Mouse (Mus musculus) kidney, postnatal 0 days (tissue): ENCODE measurements at regions not wholly inside any gene's neighbourhood (a gene's known extent, or its start where the extent isn't known, plus 50 kb on each side); places are given as distances from the start of the nearest gene placed in this dataset.

Source experiments
- ATAC-seq: fragments of 200-750 bp; cut with Nextera tagmentation; replicated peaks from 2 replicates; pipeline ENCODE4 v1.8.0; 2017; ENCODE audit warnings: low read depth, moderate number of reproducible peaks, moderate TSS enrichment, moderate library complexity; ENCODE audit not compliant: low FRiP score
- DNase-seq: peaks from one replicate; pipeline ENCODE4 v3.0.0-alpha.2; 2016; ENCODE audit warnings: low spot score
- H3K27ac ChIP-seq: fragments of 300-500 bp; sonication (generic); 2 replicates; pipeline ENCODE4 v1.5.1; 2014; ENCODE audit warnings: mild to moderate bottlenecking
- H3K27me3 ChIP-seq: fragments of 300-500 bp; sonication (generic); 2 replicates; pipeline ENCODE4 v1.6.1; 2014; ENCODE audit warnings: low read length, mixed read lengths; ENCODE audit not compliant: insufficient read depth
- H3K36me3 ChIP-seq: fragments of 300-500 bp; sonication (generic); 2 replicates; pipeline ENCODE4 v1.6.1; 2014; ENCODE audit warnings: low read length, mixed read lengths; ENCODE audit not compliant: insufficient read depth
- H3K4me1 ChIP-seq: fragments of 300-500 bp; sonication (generic); replicated peaks from 2 replicates; pipeline ENCODE4 v1.6.1; 2014; ENCODE audit warnings: antibody characterized with exemption, low read length, mixed read lengths; ENCODE audit not compliant: insufficient read depth
- H3K4me2 ChIP-seq: fragments of 300-500 bp; sonication (generic); 2 replicates; pipeline ENCODE4 v1.6.1; 2014; ENCODE audit warnings: mild to moderate bottlenecking, low read length, moderate library complexity, mixed read lengths
- H3K4me3 ChIP-seq: fragments of 300-500 bp; sonication (generic); replicated peaks from 2 replicates; pipeline ENCODE4 v1.5.1; 2014; ENCODE audit warnings: low read depth, low read length
- H3K9ac ChIP-seq: fragments of 300-500 bp; sonication (generic); 2 replicates; pipeline ENCODE4 v1.6.1; 2014; ENCODE audit warnings: low read depth, low read length
- H3K9me3 ChIP-seq: fragments of 300-500 bp; sonication (generic); replicated peaks from 2 replicates; pipeline ENCODE4 v1.6.1; 2016; ENCODE audit warnings: low read length, inconsistent platforms, mixed read lengths
- CTCF ChIP-seq: IDR thresholded peaks from 2 replicates; pipeline ENCODE4 v1.5.1; 2016; ENCODE audit warnings: antibody characterized with exemption, low read depth, mild to moderate bottlenecking, moderate library complexity
- WGBS: fragments of 180-500 bp; shearing (Covaris S2); extraction: QIAGEN DNeasy Blood & Tissue Kit; methylation state at CpG from one replicate; pipeline ENCODE4 v1.1.7; 2014; 5-methylcytosine and 5-hydroxymethylcytosine counted together

- H3K4me2 ChIP-seq: no peak overlapping the region
- H3K9ac ChIP-seq: no peak overlapping the region
- no peak for TF ChIP-seq CTCF
- H3K4me3 ChIP-seq: no peak overlapping the region
- H3K27me3 ChIP-seq: no peaks in the 10 kb centered on the region
- no peak for DNase-seq
- no peaks in the 10 kb centered on the region for H3K4me1 ChIP-seq
- 47% methylated on average over 3 of the region's 3 CpGs for WGBS
- ATAC-seq: no peak
- H3K36me3 ChIP-seq: no peaks in the 10 kb centered on the region
- no peak overlapping the region for H3K27ac ChIP-seq
- no peaks in the 10 kb centered on the region for H3K9me3 ChIP-seq
These were observed 126.3 kb upstream of the Cd180 start for GRCm38 (mm10) chr13:102566846-102567572.

GRCm38 (mm10) chr13:102569580-102569979 lies 123.8 kb upstream of the Cd180 start:
- WGBS: 86% methylated on average over 3 of the region's 3 CpGs
- no peak for TF ChIP-seq CTCF
- no peaks in the 10 kb centered on the region for H3K27me3 ChIP-seq

GRCm38 (mm10) chr13:102570286-102570685 lies 123.1 kb upstream of the Cd180 start:
- TF ChIP-seq CTCF: no peak
- H3K4me2 ChIP-seq: no peak overlapping the region
- no peak overlapping the region for H3K4me3 ChIP-seq
- H3K27ac ChIP-seq: no peak overlapping the region
- H3K9ac ChIP-seq: no peak overlapping the region
- WGBS: 93% methylated on average over 1 of the region's 1 CpGs
- no peaks in the 10 kb centered on the region for H3K4me1 ChIP-seq
- no peaks in the 10 kb centered on the region for H3K27me3 ChIP-seq
- no peak for DNase-seq
- no peaks in the 10 kb centered on the region for H3K9me3 ChIP-seq
- no peaks in the 10 kb centered on the region for H3K36me3 ChIP-seq
- no peak for ATAC-seq

More at GRCm38 (mm10) chr13:102569580-102569979, 123.8 kb upstream of the Cd180 start:
- no peak overlapping the region for H3K4me2 ChIP-seq
- H3K9me3 ChIP-seq: no peaks in the 10 kb centered on the region
- no peak overlapping the region for H3K9ac ChIP-seq
- H3K36me3 ChIP-seq: no peaks in the 10 kb centered on the region
- DNase-seq: no peak
- no peaks in the 10 kb centered on the region for H3K4me1 ChIP-seq
- ATAC-seq: no peak
- H3K27ac ChIP-seq: no peak overlapping the region
- H3K4me3 ChIP-seq: no peak overlapping the region

- 66% methylated on average over 5 of the region's 5 CpGs for WGBS
- Histone ChIP-seq H3K4me2 (no peak overlapping the region), H3K27ac (no peak overlapping the region), H3K9ac (no peak overlapping the region), H3K4me3 (no peak overlapping the region), H3K9me3 (no peaks in the 10 kb centered on the region), H3K36me3 (no peaks in the 10 kb centered on the region), H3K27me3 (no peaks in the 10 kb centered on the region), H3K4me1 (no peaks in the 10 kb centered on the region)
- ATAC-seq (no peak), DNase-seq (no peak)
- TF ChIP-seq CTCF: no peak
These were observed 120.0 kb upstream of the Cd180 start for GRCm38 (mm10) chr13:102573286-102573921.

DNA sequence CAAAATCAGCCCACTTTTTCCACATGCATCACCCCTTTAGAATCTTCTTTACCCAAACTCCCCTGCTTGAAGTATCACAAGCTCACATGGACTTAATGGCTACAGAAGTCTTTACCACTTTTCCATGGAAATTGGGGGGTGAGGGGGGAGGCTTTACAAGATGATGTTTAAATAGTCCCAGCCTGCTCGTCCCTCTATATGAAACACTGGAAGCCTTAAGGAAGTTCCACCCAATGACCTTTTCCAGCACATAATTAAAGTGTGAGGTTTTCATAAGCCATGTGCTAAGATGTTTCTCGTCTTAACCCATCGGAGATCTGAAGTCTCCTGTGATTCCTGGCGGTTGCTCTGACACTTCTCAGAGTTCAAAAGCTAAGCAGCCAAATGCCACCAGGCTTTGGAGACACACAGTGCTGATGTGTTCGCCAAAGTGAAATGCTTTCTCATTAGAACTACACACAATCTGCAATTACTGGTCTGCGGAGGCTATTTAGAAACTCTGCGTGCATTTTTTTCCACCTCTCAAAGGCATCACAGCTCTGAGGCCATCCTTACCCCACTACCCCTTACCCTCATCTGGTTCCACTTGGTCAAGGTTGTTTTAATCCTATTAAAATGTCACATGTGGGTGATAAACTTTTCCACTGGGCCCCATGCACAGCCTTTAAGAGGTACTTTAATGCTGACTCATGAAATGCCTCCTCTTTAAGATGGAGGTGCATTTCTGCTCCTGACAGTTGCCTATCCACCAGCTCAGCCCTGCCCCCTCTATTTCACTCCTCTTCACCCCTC lies 116.3 kb upstream of the Cd180 start:
- no peak for DNase-seq
- 52% methylated on average over 7 of the region's 7 CpGs for WGBS
- H3K4me3 ChIP-seq: no peak overlapping the region
- H3K4me2 ChIP-seq: no peak overlapping the region
- no peak for TF ChIP-seq CTCF
- no peaks in the 10 kb centered on the region for H3K27me3 ChIP-seq
- no peaks in the 10 kb centered on the region for H3K4me1 ChIP-seq
- no peak overlapping the region for H3K9ac ChIP-seq
- no peaks in the 10 kb centered on the region for H3K9me3 ChIP-seq
- H3K27ac ChIP-seq: no peak overlapping the region
- ATAC-seq: no peak
- no peaks in the 10 kb centered on the region for H3K36me3 ChIP-seq

DNA sequence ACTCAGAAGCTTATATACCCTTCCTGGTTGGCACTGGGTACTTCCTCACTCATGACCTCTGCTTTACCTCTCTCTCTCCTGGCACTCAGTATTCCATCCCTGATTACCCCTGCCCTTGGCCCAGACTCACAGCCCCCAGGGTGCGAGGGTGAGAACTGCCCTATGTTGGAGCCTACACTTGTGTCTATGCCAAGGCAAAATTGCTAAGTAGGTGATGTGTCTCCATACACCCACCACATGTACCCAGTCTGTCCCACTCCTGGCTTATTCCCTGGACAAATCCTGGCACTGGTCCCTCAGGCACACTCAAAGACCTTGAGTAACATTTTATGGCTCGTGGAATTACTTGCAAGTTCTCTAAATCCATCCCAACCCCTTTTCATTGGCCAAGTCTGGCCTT lies 114.5 kb upstream of the Cd180 start:
- no peaks in the 10 kb centered on the region for H3K4me1 ChIP-seq
- ATAC-seq (no peak), DNase-seq (no peak)
- no peak for TF ChIP-seq CTCF
- H3K27ac ChIP-seq: no peak overlapping the region
- WGBS: 80% methylated on average over 2 of the region's 2 CpGs
- H3K9ac ChIP-seq: no peak overlapping the region
- H3K4me3 ChIP-seq: no peak overlapping the region
- H3K27me3 ChIP-seq: no peaks in the 10 kb centered on the region
- H3K9me3 ChIP-seq: no peaks in the 10 kb centered on the region
- H3K4me2 ChIP-seq: no peak overlapping the region
- H3K36me3 ChIP-seq: no peaks in the 10 kb centered on the region
